Mouse (Mus musculus) spleen, postnatal 14 days (tissue): Measurements from ENCODE around the gene Csta1.
"Not testable (repeated sequence)": the region's sequence is repeated elsewhere in the genome, so short reads cannot be mapped to it uniquely, and the experiment has no call there.

Experiments used
- DNase-seq, 2 experiments: peaks; one replicate each; pipeline ENCODE4 v3.0.0; 2021 to 2022; ENCODE audit warnings: low spot score in 2 of 2

The Csta1 gene

GRCm38 (mm10) chr16:36131141-36131540 lies at the start of gene Csta1:
TSS of gene Csta1 (minus strand) at chr16:36131241.
- DNase-seq, result no peak

GRCm38 (mm10) chr16:36179910-36180309 lies 48.9 kb upstream of the Csta1 start:
- no peak for DNase-seq

- DNase-seq, result no peak
These were observed 45.1 kb upstream of the Csta1 start for GRCm38 (mm10) chr16:36176108-36176507.

GRCm38 (mm10) chr16:36167841-36168240 lies 36.8 kb upstream of the Csta1 start:
- not testable (repeated sequence) for DNase-seq

GRCm38 (mm10) chr16:36156402-36156975 lies 25.4 kb upstream of the Csta1 start, which contains the start of gene Stfa2l1:
TSS of gene Stfa2l1 (plus strand) at chr16:36156811.
- DNase-seq, result no peak

- no peak for DNase-seq
These were observed 7.2 kb upstream of the Csta1 start for GRCm38 (mm10) chr16:36138201-36138600.

GRCm38 (mm10) chr16:36128092-36128491 lies 2.9 kb downstream of the Csta1 start:
- no peak for DNase-seq

GRCm38 (mm10) chr16:36115751-36116150 lies 15.3 kb downstream of the Csta1 start:
- DNase-seq, result not testable (repeated sequence)

GRCm38 (mm10) chr16:36111486-36111885 lies 19.6 kb downstream of the Csta1 start:
- DNase-seq, result not testable (repeated sequence)

- DNase-seq, result no peak
These were observed 28.8 kb downstream of the Csta1 start for GRCm38 (mm10) chr16:36102211-36102610.

GRCm38 (mm10) chr16:36101526-36101925 lies 29.5 kb downstream of the Csta1 start:
- DNase-seq, result no peak

- not testable (repeated sequence) for DNase-seq
These were observed 33.1 kb downstream of the Csta1 start for GRCm38 (mm10) chr16:36097813-36098499.

GRCm38 (mm10) chr16:36094079-36094478 lies 37.0 kb downstream of the Csta1 start:
- DNase-seq, result no peak

GRCm38 (mm10) chr16:36090785-36091509 lies 40.1 kb downstream of the Csta1 start:
- no peak for DNase-seq

GRCm38 (mm10) chr16:36089850-36090616 lies 41.0 kb downstream of the Csta1 start:
- DNase-seq, result no peak

- DNase-seq, result no peak
These were observed 42.0 kb downstream of the Csta1 start for GRCm38 (mm10) chr16:36089065-36089464.

GRCm38 (mm10) chr16:36087846-36088245 lies 43.2 kb downstream of the Csta1 start:
- DNase-seq, result no peak

GRCm38 (mm10) chr16:36079916-36080315 lies 51.1 kb downstream of the Csta1 start:
- DNase-seq, result no peak

- no peak for DNase-seq
These were observed 56.3 kb downstream of the Csta1 start for GRCm38 (mm10) chr16:36074772-36075171.

- DNase-seq, result no peak
These were observed 58.5 kb downstream of the Csta1 start for GRCm38 (mm10) chr16:36072410-36073011.
